Mouse (Mus musculus) cerebellum, adult 2 months (tissue): ENCODE data around the gene Ankfy1. TPM values are rescaled to one million over a fixed set of nuclear protein-coding genes. Genes with fewer than 3 reads are reported as not detected.
"Not testable (repeated sequence)": the region's sequence is repeated elsewhere in the genome, so short reads cannot be mapped to it uniquely, and the experiment has no call there.

Experiments
- DNase-seq, 2 experiments: peaks; one replicate each; pipeline ENCODE4 v3.0.0; 2021
- H3K27ac ChIP-seq: fragments of 200-500 bp; 2 replicates; pipeline ENCODE4 v1.5.1; 2012; ENCODE audit warnings: low read length, control low read depth, inconsistent platforms; ENCODE audit not compliant: insufficient read depth
- H3K27me3 ChIP-seq: fragments of 200-500 bp; 2 replicates; pipeline ENCODE4 v1.6.1; 2012; ENCODE audit warnings: inconsistent platforms, mild to moderate bottlenecking, low read length, moderate library complexity; ENCODE audit not compliant: control insufficient read depth, insufficient read depth
- H3K4me1 ChIP-seq: fragments of 200-500 bp; 2 replicates; pipeline ENCODE4 v1.6.1; 2011; ENCODE audit warnings: low read length; ENCODE audit not compliant: control insufficient read depth, insufficient read depth
- H3K4me3 ChIP-seq: fragments of 200-500 bp; replicated peaks from 2 replicates; pipeline ENCODE3; 2011; ENCODE audit warnings: mild to moderate bottlenecking, low read depth, low read length, control low read depth; ENCODE audit not compliant: insufficient read depth
- CTCF ChIP-seq: fragments of 200-500 bp; IDR thresholded peaks from 2 replicates; pipeline ENCODE4 v1.5.1; 2011; ENCODE audit warnings: low read depth, mild to moderate bottlenecking, control low read depth, low read length, moderate library complexity, borderline replicate concordance; ENCODE audit not compliant: insufficient read depth
- POLR2A ChIP-seq: fragments of 200-500 bp; IDR thresholded peaks from 2 replicates; pipeline ENCODE4 v1.6.1; 2011; ENCODE audit warnings: low read length, control low read depth, borderline replicate concordance; ENCODE audit not compliant: insufficient read depth
- WGBS: fragments of 180-500 bp; shearing (Covaris S2); methylation state at CpG from one replicate; pipeline ENCODE4 v1.1.7; 2018; 5-methylcytosine and 5-hydroxymethylcytosine counted together
- polyA plus RNA-seq: library from polyadenylated mRNA; depleted of rRNA; stranded (reverse); fragments of >200 nt; gene quantifications from 2 replicates; pipeline ENCODE4 v1.2.3, GENCODE M21; 2012

Gene Ankfy1
- polyA plus RNA-seq, 1 experiment: 26.9 TPM

DNA sequence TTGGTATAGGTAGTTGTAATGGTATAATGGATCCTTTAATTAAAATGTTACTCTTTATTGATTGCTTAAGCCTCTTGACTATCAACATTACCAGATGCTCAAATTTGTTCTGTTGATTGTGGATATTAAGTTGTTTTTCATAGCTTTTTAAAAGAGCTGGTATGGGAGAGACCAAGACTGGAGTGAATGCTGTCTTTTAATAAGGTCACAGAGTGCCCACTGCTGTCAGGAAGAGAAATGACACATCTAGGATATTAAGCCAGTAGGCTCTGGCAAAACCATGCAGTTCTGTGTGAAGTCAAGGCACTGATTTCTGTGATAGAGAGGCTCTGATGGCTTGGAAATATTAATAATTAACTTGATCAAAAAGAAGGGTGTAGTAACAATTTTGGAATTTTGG lies 34.1 kb downstream of the Ankfy1 start:
- TF ChIP-seq CTCF: peak; percentile 42; the same call in 1 of the 2 replicates
- TF ChIP-seq POLR2A: no peak
- H3K4me1 ChIP-seq: no peaks in the 10 kb centered on the region
- peak in 1 of 2 experiments; percentile 39 for DNase-seq
- H3K4me3 ChIP-seq: no peak overlapping the region
- H3K27ac ChIP-seq: no peak overlapping the region
- no peaks in the 10 kb centered on the region for H3K27me3 ChIP-seq

DNA sequence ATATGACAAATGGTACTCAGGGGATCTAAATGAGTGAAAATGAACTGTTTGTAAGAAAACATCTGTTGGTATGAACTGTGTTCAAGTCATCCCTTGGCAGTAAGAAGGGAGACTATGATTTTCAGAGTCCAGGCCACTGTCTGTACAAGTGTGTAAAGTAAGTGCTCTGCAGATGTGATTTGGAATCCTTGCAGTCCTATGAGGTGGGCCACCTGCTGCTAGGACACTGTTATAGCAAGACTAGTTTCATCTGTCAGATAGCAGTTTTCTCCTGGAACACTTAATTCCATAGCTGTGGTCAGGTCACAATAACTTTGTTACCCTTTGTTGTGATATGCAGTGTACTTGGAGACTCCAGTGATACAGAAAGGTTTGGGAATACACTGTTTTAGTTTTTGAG lies 36.2 kb downstream of the Ankfy1 start:
- H3K27ac ChIP-seq: no peak overlapping the region
- peak; percentile 4; the same call in 1 of the 2 replicates for TF ChIP-seq CTCF
- no peak for TF ChIP-seq POLR2A
- no peaks in the 10 kb centered on the region for H3K27me3 ChIP-seq
- no peaks in the 10 kb centered on the region for H3K4me1 ChIP-seq
- H3K4me3 ChIP-seq: no peak overlapping the region
- no peak for DNase-seq

DNA sequence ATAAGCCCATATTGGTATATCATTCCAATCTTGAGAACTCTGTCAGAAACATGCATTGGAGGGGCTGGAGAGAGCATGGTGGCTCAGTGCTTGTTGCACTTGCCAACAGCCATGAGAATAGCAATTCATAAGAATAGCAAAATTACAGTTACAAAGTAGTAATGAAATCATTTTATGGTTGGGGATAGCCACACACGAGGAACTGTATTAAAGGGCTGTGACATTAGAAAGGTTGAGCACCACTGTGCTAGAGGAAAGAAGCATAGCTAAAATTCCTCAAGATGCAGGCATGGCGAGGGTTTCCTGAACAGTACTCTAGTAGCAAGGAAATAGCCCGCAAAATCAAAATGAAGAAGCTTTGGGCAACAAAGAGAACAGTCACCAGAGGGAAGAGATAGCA lies 43.9 kb downstream of the Ankfy1 start:
- TF ChIP-seq CTCF: no peak
- no peak for TF ChIP-seq POLR2A
- Histone ChIP-seq H3K4me1 (no peaks in the 10 kb centered on the region), H3K27ac (no peak overlapping the region), H3K27me3 (no peaks in the 10 kb centered on the region), H3K4me3 (no peak overlapping the region)
- DNase-seq: no peak
- WGBS: 95% methylated on average over 3 of the region's 3 CpGs

DNA sequence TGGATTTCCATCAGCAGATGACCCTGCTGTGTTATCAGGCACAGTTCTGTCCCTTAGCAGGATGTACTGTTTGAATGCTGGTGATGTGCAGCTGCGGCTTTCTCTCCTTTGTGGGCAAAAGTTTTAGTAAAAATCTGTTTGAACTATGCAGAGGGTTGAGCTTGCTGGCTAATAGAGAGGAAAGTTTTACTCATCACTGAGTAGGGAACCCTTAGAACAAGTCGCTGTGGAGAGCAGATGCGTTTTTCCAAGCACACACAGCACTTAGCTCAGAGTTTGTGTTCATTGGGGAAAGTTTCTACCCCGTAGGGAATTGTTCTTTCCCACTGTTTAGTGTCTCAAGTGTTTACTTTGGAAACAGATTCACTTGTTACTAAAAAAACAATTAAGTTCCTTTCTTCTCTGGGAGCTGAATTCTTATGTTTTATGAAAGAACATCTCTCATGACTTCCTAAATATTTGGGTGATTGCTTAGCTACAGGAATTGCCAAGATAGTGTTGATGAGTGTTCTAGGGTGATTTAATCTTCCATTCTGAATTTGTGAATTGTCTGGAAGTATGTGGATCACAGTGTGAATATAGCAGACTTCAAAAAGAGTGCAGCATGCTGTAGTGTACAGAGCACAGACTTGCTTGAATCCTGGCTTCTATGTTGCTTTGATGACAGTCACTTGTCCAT lies 45.2 kb downstream of the Ankfy1 start:
- no peaks in the 10 kb centered on the region for H3K27me3 ChIP-seq

DNA sequence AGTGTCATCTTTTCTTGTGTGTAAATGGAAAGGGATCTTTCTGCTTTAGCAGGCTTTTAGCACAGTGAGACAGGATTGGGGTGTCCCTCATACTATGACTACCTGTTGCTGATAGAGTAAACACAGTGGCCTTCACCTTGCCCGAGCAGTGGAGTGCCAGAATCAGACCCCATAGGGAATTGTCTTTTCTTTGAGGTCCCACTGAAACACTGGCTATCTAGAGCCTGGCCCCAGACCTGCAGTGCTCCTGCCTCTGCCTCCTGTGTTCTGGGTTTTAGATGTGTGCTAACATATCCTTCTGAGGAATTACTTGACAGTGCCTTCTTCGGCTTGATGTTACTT lies 45.7 kb downstream of the Ankfy1 start:
- no peaks in the 10 kb centered on the region for H3K4me1 ChIP-seq
- DNase-seq: no peak
- H3K27ac ChIP-seq: no peak overlapping the region
- WGBS: 76% methylated on average over 2 of the region's 2 CpGs
- no peak overlapping the region for H3K4me3 ChIP-seq
- TF ChIP-seq POLR2A: no peak
- no peak for TF ChIP-seq CTCF
- no peaks in the 10 kb centered on the region for H3K27me3 ChIP-seq

More for the DNA sequence above, 45.2 kb downstream of the Ankfy1 start:
- TF ChIP-seq CTCF (no peak), POLR2A (no peak)
- WGBS: 84% methylated on average over 4 of the region's 4 CpGs
- Histone ChIP-seq H3K4me1 (no peaks in the 10 kb centered on the region), H3K4me3 (no peak overlapping the region), H3K27ac (no peak overlapping the region)
- no peak for DNase-seq

DNA sequence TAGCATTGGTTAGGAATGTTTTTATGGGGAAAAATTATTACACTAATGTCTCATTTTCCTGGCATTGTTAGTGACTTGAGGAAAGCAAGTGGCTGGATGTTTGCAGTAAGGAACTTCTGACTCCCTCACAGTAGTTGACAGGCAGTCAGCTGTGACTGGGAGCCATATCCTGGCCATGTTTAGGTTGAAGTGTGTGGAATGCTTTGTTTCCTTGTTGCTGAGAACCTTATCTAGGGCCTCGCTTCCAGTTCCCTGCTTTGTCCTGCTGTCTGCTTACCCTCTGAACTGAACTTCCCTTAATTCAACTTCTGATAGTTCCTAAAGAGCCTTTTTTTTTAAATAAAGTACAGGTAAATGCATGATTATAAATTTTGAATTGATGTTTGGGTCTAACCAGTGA lies 46.5 kb downstream of the Ankfy1 start:
- TF ChIP-seq POLR2A (no peak), CTCF (no peak)
- no peak overlapping the region for H3K27ac ChIP-seq
- no peaks in the 10 kb centered on the region for H3K27me3 ChIP-seq
- H3K4me3 ChIP-seq: no peak overlapping the region
- no peaks in the 10 kb centered on the region for H3K4me1 ChIP-seq
- whole genome bisulfite sequencing: 93% methylated on average over 1 of the region's 1 CpGs
- no peak for DNase-seq

DNA sequence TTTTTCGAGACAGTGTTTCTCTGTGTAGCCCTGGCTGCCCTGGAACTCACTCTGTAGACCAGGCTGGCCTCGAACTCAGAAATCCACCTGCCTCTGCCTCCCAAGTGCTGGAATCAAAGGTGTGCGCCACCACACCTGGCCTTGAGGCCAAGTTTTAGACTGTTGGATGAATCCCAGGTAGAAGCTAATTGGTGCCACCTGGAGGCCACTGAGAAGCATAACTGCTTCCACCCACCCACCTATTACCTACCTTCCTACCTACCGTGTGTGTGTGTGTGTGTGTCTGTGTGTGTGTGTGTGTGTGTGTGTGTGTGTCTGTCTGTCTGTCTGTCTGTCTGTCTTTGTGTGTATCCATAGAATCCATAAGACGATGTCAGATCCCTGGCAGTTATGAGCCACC lies 47.7 kb downstream of the Ankfy1 start:
- H3K4me3 ChIP-seq, H3K4me1 ChIP-seq, H3K27me3 ChIP-seq, H3K27ac ChIP-seq: not testable (repeated sequence)
- peak; percentile 58; the same call in 1 of the 2 replicates for TF ChIP-seq CTCF
- peak; percentile 28 for DNase-seq
- 76% methylated on average over 5 of the region's 5 CpGs for WGBS

DNA sequence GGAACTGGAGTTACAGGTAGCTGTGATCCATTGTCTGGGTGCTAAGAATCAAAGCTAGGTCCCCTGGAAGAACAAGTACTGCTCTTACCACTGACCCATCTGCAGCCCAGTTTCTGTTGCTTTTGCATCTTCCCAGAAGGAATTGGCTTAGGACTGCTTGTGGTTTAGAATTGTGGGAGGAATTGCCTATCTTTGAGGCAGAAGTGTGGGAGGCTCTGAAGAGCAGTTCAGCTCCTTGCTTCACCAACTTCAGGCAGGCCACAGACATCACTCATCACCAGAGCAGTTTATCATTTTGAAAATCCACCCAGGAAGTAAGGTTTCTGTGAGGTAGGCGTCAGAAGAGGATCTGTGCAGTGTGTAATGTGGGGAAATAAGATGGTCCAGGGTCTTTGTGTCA lies 49.2 kb downstream of the Ankfy1 start:
- no peak for DNase-seq
- TF ChIP-seq CTCF (no peak), POLR2A (no peak)
- Histone ChIP-seq H3K4me1 (no peaks in the 10 kb centered on the region), H3K4me3 (no peak overlapping the region), H3K27me3 (no peaks in the 10 kb centered on the region), H3K27ac (no peak overlapping the region)
- 89% methylated on average over 1 of the region's 1 CpGs for WGBS

DNA sequence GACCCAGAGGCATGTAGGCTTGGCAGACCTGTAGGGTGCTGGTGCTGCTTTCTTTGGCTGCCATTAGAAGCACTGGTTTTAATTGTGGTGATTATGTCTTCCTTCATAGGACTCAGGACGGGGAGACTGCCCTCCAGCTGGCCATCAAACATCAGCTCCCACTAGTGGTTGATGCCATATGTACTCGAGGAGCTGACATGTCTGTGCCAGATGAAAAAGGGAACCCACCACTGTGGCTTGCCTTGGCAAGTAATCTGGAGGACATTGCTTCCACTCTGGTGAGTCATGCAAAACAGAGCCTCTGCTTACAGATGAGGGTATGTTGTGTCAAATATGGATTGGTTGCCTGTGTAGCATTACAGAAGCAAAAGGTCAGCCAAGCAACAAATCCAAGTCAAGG lies 62.1 kb downstream of the Ankfy1 start:
- 16% methylated on average over 2 of the region's 2 CpGs for WGBS
- H3K27ac ChIP-seq: no peak overlapping the region
- H3K4me1 ChIP-seq: no peaks in the 10 kb centered on the region
- no peaks in the 10 kb centered on the region for H3K27me3 ChIP-seq
- TF ChIP-seq POLR2A (no peak), CTCF (no peak)
- no peak overlapping the region for H3K4me3 ChIP-seq
- DNase-seq: no peak
